Mouse (Mus musculus) hindbrain, embryonic 15.5 days (tissue): ENCODE measurements at regions not wholly inside any gene's neighbourhood (a gene's known extent, or its start where the extent isn't known, plus 50 kb on each side); places are given as distances from the start of the nearest gene placed in this dataset.

Experiments used
- ATAC-seq: fragments of 200-750 bp; cut with Nextera tagmentation; 2 replicates; pipeline ENCODE4 v1.8.0; 2017; ENCODE audit warnings: low read depth, moderate number of reproducible peaks, moderate TSS enrichment; ENCODE audit not compliant: low FRiP score
- H3K27ac ChIP-seq: fragments of 300-500 bp; sonication (generic); replicated peaks from 2 replicates; pipeline ENCODE4 v1.5.1; 2015; ENCODE audit warnings: mild to moderate bottlenecking, inconsistent platforms
- H3K27me3 ChIP-seq: fragments of 300-500 bp; sonication (generic); 2 replicates; pipeline ENCODE4 v1.6.1; 2015; ENCODE audit warnings: control low read depth, inconsistent platforms
- H3K36me3 ChIP-seq: fragments of 300-500 bp; sonication (generic); 2 replicates; pipeline ENCODE4 v1.6.1; 2015; ENCODE audit warnings: control low read depth, inconsistent platforms
- H3K4me1 ChIP-seq: fragments of 300-500 bp; sonication (generic); replicated peaks from 2 replicates; pipeline ENCODE4 v1.6.1; 2015; ENCODE audit warnings: control low read depth, inconsistent platforms
- H3K4me2 ChIP-seq: fragments of 300-500 bp; sonication (generic); 2 replicates; pipeline ENCODE4 v1.6.1; 2015; ENCODE audit warnings: moderate library complexity, mild to moderate bottlenecking, inconsistent platforms
- H3K4me3 ChIP-seq: fragments of 300-500 bp; sonication (generic); 2 replicates; pipeline ENCODE4 v1.5.1; 2015; ENCODE audit warnings: mild to moderate bottlenecking, inconsistent platforms
- H3K9ac ChIP-seq: fragments of 300-500 bp; sonication (generic); 2 replicates; pipeline ENCODE4 v1.6.1; 2015; ENCODE audit warnings: inconsistent platforms
- H3K9me3 ChIP-seq: fragments of 300-500 bp; sonication (generic); 2 replicates; pipeline ENCODE4 v1.6.1; 2016; ENCODE audit warnings: control low read depth, inconsistent platforms
- WGBS: fragments of 180-500 bp; shearing (Covaris S2); methylation state at CpG from one replicate; pipeline ENCODE4 v1.1.7; 2015; 5-methylcytosine and 5-hydroxymethylcytosine counted together

DNA sequence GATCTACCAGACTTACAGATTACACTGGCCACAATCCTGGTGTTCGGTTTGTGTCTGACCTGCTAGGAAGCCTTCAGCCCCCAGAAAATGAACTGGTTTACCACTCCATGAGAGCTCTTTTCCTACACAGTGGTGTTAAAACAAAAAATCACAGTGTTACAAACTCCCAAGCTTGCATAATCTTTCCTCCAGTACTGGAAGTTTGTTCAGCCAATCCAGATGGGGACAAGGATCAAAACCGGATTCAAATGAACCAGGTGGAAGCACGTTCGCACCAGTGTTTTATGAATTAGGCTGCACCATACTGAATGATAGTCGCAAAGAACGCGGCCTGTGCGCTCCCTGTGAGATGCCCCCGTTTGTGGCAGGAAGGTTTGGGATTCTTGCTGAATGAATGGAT, 63.4 kb upstream of the Cited2 start:
- H3K36me3 ChIP-seq = no peaks in the 10 kb centered on the region
- no peak overlapping the region for H3K4me3 ChIP-seq
- no peak overlapping the region for H3K9ac ChIP-seq
- WGBS = 93% methylated on average over 9 of the region's 9 CpGs
- no peaks in the 10 kb centered on the region for H3K9me3 ChIP-seq
- ATAC-seq = no peak
- no peaks in the 10 kb centered on the region for H3K4me1 ChIP-seq
- no peaks in the 10 kb centered on the region for H3K27me3 ChIP-seq
- no peak overlapping the region for H3K27ac ChIP-seq
- H3K4me2 ChIP-seq = no peak overlapping the region

DNA sequence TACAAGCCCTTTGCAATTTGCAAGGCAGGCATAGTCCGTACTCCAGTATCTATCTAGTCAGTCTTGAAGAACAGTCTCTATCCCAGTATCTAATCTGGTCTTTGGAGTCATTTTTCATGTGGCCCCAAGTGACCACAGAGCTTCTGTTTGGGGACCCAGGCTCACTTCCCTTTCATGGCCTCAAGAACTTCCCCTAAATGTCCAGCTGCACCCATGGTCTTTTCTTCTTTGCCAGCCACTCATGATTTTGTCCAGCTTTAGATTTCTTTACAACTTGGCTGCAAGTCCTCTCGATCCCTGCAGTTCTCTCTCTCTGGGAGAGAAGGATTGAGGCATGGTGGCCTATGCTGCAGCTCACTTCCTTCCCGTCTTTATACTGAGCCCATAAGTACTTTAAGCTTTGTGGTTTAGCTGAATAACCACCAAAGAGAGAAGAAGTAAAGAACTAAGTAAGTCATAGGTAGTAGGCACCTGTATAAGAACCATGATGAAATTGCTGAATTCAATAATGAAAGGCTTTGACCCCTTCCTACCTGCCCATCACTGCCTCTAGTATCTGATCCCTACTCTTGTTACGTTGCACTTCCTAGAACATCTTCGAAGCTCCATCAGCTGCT, 62.1 kb upstream of the Cited2 start:
- no peak for ATAC-seq
- H3K4me3 ChIP-seq = no peak overlapping the region
- 92% methylated on average over 5 of the region's 5 CpGs for WGBS

DNA sequence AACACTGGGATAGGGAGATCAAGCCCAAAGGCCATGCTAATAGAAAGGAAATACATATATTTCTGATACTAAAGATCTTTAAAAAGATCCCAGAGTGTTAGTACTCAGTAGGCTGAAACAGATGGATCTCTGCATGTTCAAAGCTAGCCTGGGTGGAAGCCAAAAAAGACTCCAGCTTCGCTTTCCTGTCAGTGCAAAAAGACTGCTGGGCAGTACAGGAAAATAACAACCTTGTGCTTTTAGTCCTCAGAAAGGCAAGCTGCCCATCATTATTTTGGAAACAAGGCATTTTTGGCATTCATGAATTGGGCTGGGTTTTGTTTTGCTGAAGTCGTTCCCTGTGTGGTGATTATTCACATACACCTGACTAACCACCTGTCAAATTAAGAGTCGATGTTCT, 56.9 kb upstream of the Cited2 start:
- H3K4me1 ChIP-seq = no peaks in the 10 kb centered on the region
- H3K9me3 ChIP-seq = no peaks in the 10 kb centered on the region
- WGBS = 88% methylated on average over 3 of the region's 3 CpGs
- no peaks in the 10 kb centered on the region for H3K36me3 ChIP-seq
- H3K27me3 ChIP-seq = no peaks in the 10 kb centered on the region
- no peak for ATAC-seq
- H3K4me2 ChIP-seq = no peak overlapping the region
- no peak overlapping the region for H3K27ac ChIP-seq
- H3K4me3 ChIP-seq = no peak overlapping the region
- no peak overlapping the region for H3K9ac ChIP-seq

More for the DNA sequence above, 62.1 kb upstream of the Cited2 start:
- H3K27me3 ChIP-seq = no peaks in the 10 kb centered on the region
- no peaks in the 10 kb centered on the region for H3K9me3 ChIP-seq
- H3K36me3 ChIP-seq = no peaks in the 10 kb centered on the region
- H3K4me1 ChIP-seq = no peaks in the 10 kb centered on the region
- no peak overlapping the region for H3K4me2 ChIP-seq
- no peak overlapping the region for H3K27ac ChIP-seq
- no peak overlapping the region for H3K9ac ChIP-seq

DNA sequence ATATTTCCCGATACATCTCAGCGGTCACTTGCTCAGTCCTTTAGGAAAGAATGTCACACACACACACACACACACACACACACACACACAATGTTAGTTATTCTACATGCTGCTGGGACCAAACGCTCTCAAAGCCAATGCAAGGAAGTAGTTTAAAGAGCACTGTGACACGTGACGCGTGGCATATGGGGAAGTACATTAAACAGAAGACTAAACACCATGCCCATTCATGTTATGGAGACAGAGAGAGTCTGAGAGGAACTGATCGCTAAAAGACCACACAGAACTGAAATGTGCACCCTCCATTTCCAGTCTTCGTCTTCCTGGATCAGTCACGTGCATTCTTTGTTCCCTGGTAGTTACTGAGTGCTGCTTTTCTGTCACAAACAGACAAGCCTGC, 53.6 kb upstream of the Cited2 start:
- Histone ChIP-seq H3K9ac (no peak overlapping the region), H3K4me3 (no peak overlapping the region), H3K27ac (no peak overlapping the region), H3K4me2 (no peak overlapping the region), H3K4me1 (no peaks in the 10 kb centered on the region), H3K36me3 (no peaks in the 10 kb centered on the region), H3K9me3 (no peaks in the 10 kb centered on the region), H3K27me3 (no peaks in the 10 kb centered on the region)
- no peak for ATAC-seq
- 92% methylated on average over 9 of the region's 9 CpGs for WGBS
